Mouse (Mus musculus): ENCODE measurements around the gene Angptl7.

Angptl7 gene

GRCm38 (mm10) chr4:148455477-148456025 is 44.7 kb downstream of the Angptl7 start:
- no peak for DNase-seq (ENCODE audit: extremely low spot score)

GRCm38 (mm10) chr4:148453707-148454106 is 46.6 kb downstream of the Angptl7 start:
- no peak for DNase-seq (ENCODE audit: extremely low spot score)

- no peak for DNase-seq (ENCODE audit: extremely low spot score)
Observed at GRCm38 (mm10) chr4:148448853-148449245, 51.4 kb downstream of the Angptl7 start.

- DNase-seq (ENCODE audit: extremely low spot score) = peak; percentile 91
Observed at GRCm38 (mm10) chr4:148448179-148448852, 51.9 kb downstream of the Angptl7 start, which contains the start of gene Mtor. Mtor (plus strand) TSS chr4:148448611.

All from embryo, embryonic 9.5 days (tissue).